Mouse (Mus musculus) liver, postnatal 0 days (tissue): ENCODE measurements at regions not wholly inside any gene's neighbourhood (a gene's known extent, or its start where the extent isn't known, plus 50 kb on each side); places are given as distances from the start of the nearest gene placed in this dataset.

ENCODE experiments used
- ATAC-seq: fragments of 200-750 bp; cut with Nextera tagmentation; 2 replicates; pipeline ENCODE4 v1.8.0; 2017; ENCODE audit warnings: mild to moderate bottlenecking, moderate library complexity
- DNase-seq: peaks from one replicate; pipeline ENCODE4 v3.0.0-alpha.2; 2016
- H3K27ac ChIP-seq: fragments of 300-500 bp; sonication (generic); 2 replicates; pipeline ENCODE4 v1.5.1; 2014; ENCODE audit warnings: antibody characterized with exemption, moderate library complexity, mild to moderate bottlenecking, low read depth
- H3K27me3 ChIP-seq: fragments of 300-500 bp; sonication (generic); 2 replicates; pipeline ENCODE4 v1.6.1; 2014; ENCODE audit warnings: low read length, control low read depth, mixed read lengths; ENCODE audit not compliant: insufficient read depth
- H3K36me3 ChIP-seq: fragments of 300-500 bp; sonication (generic); replicated peaks from 2 replicates; pipeline ENCODE4 v1.6.1; 2014; ENCODE audit warnings: mild to moderate bottlenecking, control low read depth, low read length, moderate library complexity, mixed read lengths; ENCODE audit not compliant: insufficient read depth
- H3K4me1 ChIP-seq: fragments of 300-500 bp; sonication (generic); 2 replicates; pipeline ENCODE4 v1.6.1; 2014; ENCODE audit warnings: antibody characterized with exemption, mild to moderate bottlenecking, control low read depth; ENCODE audit not compliant: insufficient read depth
- H3K4me2 ChIP-seq: fragments of 300-500 bp; sonication (generic); 2 replicates; pipeline ENCODE4 v1.6.1; 2014; ENCODE audit warnings: low read depth, mild to moderate bottlenecking, low read length, moderate library complexity, mixed read lengths
- H3K4me3 ChIP-seq: fragments of 300-500 bp; sonication (generic); 2 replicates; pipeline ENCODE4 v1.5.1; 2014; ENCODE audit warnings: low read depth, low read length
- H3K9ac ChIP-seq: fragments of 300-500 bp; sonication (generic); replicated peaks from 2 replicates; pipeline ENCODE4 v1.6.1; 2014; ENCODE audit warnings: mild to moderate bottlenecking, moderate library complexity
- H3K9me3 ChIP-seq: fragments of 300-500 bp; sonication (generic); 2 replicates; pipeline ENCODE4 v1.6.1; 2016; ENCODE audit warnings: mild to moderate bottlenecking, control low read depth, low read length, mixed read lengths
- CTCF ChIP-seq: sonication (generic); IDR thresholded peaks from 2 replicates; pipeline ENCODE4 v1.5.1; 2016; ENCODE audit warnings: antibody characterized with exemption, low read depth
- EP300 ChIP-seq: IDR thresholded peaks from 2 replicates; pipeline ENCODE4 v1.6.1; 2016; ENCODE audit warnings: antibody characterized with exemption, low read depth, mild to moderate bottlenecking
- WGBS: fragments of 180-500 bp; shearing (Covaris S2); extraction: QIAGEN DNeasy Blood & Tissue Kit; methylation state at CpG from one replicate; pipeline ENCODE4 v1.1.7; 2014; ENCODE audit not compliant: insufficient replicate concordance; 5-methylcytosine and 5-hydroxymethylcytosine counted together

- Histone ChIP-seq H3K4me3 (no peak overlapping the region), H3K9ac (no peak overlapping the region), H3K27ac (no peak overlapping the region), H3K9me3 (no peaks in the 10 kb centered on the region), H3K27me3 (no peaks in the 10 kb centered on the region), H3K36me3 (no peaks in the 10 kb centered on the region), H3K4me2 (no peak overlapping the region), H3K4me1 (no peaks in the 10 kb centered on the region)
- 76% methylated on average over 5 of the region's 5 CpGs for WGBS
- ATAC-seq, result no peak
- DNase-seq, result no peak
- TF ChIP-seq EP300, result no peak
- TF ChIP-seq CTCF, result no peak
These were observed 404.0 kb downstream of the Insc start for GRCm38 (mm10) chr7:115147352-115147977.

DNA sequence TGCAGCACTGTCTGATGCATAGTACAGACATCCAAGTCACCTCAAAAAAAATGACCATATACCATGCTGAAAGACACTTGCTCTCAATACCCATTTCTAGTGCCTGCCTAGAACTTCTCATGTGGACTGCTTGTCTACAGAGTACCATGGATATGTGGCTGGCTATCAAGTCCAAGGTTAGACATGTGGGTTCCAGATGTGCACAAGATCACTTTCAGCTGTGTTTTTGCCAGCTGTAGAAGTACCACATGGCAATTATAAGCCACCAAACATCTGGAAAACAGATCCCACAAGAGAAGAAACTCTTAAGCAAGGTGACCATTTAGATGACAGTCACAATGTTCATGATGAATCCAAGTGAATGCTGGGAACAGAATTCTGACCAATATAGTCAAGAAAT, 409.8 kb downstream of the Insc start:
- no peak overlapping the region for H3K9ac ChIP-seq
- no peak overlapping the region for H3K27ac ChIP-seq
- H3K4me3 ChIP-seq, result no peak overlapping the region
- no peaks in the 10 kb centered on the region for H3K4me1 ChIP-seq
- TF ChIP-seq EP300 (no peak), CTCF (no peak)
- DNase-seq (no peak), ATAC-seq (no peak)
- no peak overlapping the region for H3K4me2 ChIP-seq
- no peaks in the 10 kb centered on the region for H3K27me3 ChIP-seq
- H3K36me3 ChIP-seq, result no peaks in the 10 kb centered on the region
- H3K9me3 ChIP-seq, result no peaks in the 10 kb centered on the region

GRCm38 (mm10) chr7:115153764-115154509, 410.4 kb downstream of the Insc start:
- no peak overlapping the region for H3K27ac ChIP-seq
- ATAC-seq (no peak), DNase-seq (no peak)
- H3K4me2 ChIP-seq, result no peak overlapping the region
- no peaks in the 10 kb centered on the region for H3K27me3 ChIP-seq
- no peaks in the 10 kb centered on the region for H3K36me3 ChIP-seq
- H3K9ac ChIP-seq, result no peak overlapping the region
- H3K4me3 ChIP-seq, result no peak overlapping the region
- TF ChIP-seq EP300 (no peak), CTCF (no peak)
- H3K4me1 ChIP-seq, result no peaks in the 10 kb centered on the region
- H3K9me3 ChIP-seq, result no peaks in the 10 kb centered on the region
- WGBS, result 66% methylated on average over 4 of the region's 4 CpGs

DNA sequence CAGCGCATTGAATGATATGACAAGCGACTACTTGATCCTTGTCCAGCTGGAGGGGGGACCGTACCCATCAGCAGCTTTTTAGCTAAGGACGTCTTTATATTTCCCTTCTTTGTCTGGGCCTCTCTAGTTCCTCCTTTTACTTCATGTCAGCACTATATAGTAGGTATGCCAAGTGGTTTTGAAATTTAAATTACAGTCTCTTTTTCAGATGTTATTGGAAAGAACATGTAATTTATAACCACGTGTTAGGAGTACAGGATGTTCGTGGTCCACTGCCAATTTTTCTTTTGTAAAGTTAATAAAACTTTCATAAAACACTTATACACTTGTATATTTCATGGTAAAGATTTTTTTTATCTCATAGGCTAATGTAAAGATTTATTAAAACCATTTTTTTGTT, 426.5 kb downstream of the Insc start:
- Histone ChIP-seq H3K27me3 (no peaks in the 10 kb centered on the region), H3K4me3 (no peak overlapping the region), H3K4me2 (no peak overlapping the region), H3K4me1 (no peaks in the 10 kb centered on the region), H3K36me3 (no peaks in the 10 kb centered on the region), H3K9me3 (no peaks in the 10 kb centered on the region), H3K27ac (no peak overlapping the region), H3K9ac (no peak overlapping the region)
- ATAC-seq (no peak), DNase-seq (no peak)
- TF ChIP-seq CTCF, result no peak
- TF ChIP-seq EP300, result no peak
- WGBS, result 57% methylated on average over 6 of the region's 6 CpGs

GRCm38 (mm10) chr7:115170439-115170838, 426.9 kb downstream of the Insc start:
- ATAC-seq, result no peak
- DNase-seq, result no peak

GRCm38 (mm10) chr7:115192482-115192881, 449.0 kb downstream of the Insc start:
- Histone ChIP-seq H3K4me1 (no peaks in the 10 kb centered on the region), H3K27ac (no peak overlapping the region), H3K4me3 (no peak overlapping the region), H3K36me3 (no peaks in the 10 kb centered on the region), H3K9me3 (no peaks in the 10 kb centered on the region), H3K27me3 (no peaks in the 10 kb centered on the region), H3K4me2 (no peak overlapping the region), H3K9ac (no peak overlapping the region)
- ATAC-seq (no peak), DNase-seq (no peak)
- WGBS, result 67% methylated on average over 5 of the region's 5 CpGs
- no peak for TF ChIP-seq CTCF
- no peak for TF ChIP-seq EP300

More at GRCm38 (mm10) chr7:115170439-115170838, 426.9 kb downstream of the Insc start:
- no peak overlapping the region for H3K9ac ChIP-seq
- H3K4me1 ChIP-seq, result no peaks in the 10 kb centered on the region
- H3K27me3 ChIP-seq, result no peaks in the 10 kb centered on the region
- TF ChIP-seq CTCF (no peak), EP300 (no peak)
- WGBS, result 60% methylated on average over 9 of the region's 9 CpGs
- H3K4me2 ChIP-seq, result no peak overlapping the region
- H3K4me3 ChIP-seq, result no peak overlapping the region
- no peaks in the 10 kb centered on the region for H3K9me3 ChIP-seq
- H3K36me3 ChIP-seq, result no peaks in the 10 kb centered on the region
- H3K27ac ChIP-seq, result no peak overlapping the region
